30 mouse cellular contexts compared by ENCODE assay signal in genomic region chr13:56388042-56388441, GRCm38 (mm10). TPM values are rescaled to one million over a fixed set of nuclear protein-coding genes. Genes with fewer than 3 reads are reported as not detected.
A peak's percentile ranks its signal among the peaks of the same experiment; 100 is the strongest.
DNase-seq lines count a peak whose midpoint lies in the region; ATAC-seq and TF ChIP-seq lines count a peak whose summit lies in the region.
"Had no signal": no experiment of that assay in that cellular context is flagged by ENCODE, and none has a peak within 500 bp of the region (broad histone marks: within the 10 kb centered on the region; RNA-seq: fewer than 3 reads in every experiment).

No protein-coding gene starts in this region.

- H3K9me3 ChIP-seq in forebrain, embryonic 15.5 days: no peaks in the 10 kb centered on the region
- H3K9me3 ChIP-seq in forebrain, embryonic 10.5 days: no peaks in the 10 kb centered on the region
- H3K9me3 ChIP-seq in stomach, embryonic 16.5 days (replicated peaks; ENCODE audit: control insufficient read depth, low read length): 0 out of 2 replicates have a peak, but pooled peaks cover 4% of the 10 kb centered on the region
- H3K9me3 ChIP-seq in stomach, postnatal 0 days (ENCODE audit: control insufficient read depth, low read length): no peaks in the 10 kb centered on the region
- H3K9me3 ChIP-seq in forebrain, postnatal 0 days (ENCODE audit: low read length): no peaks in the 10 kb centered on the region
- H3K9me3 ChIP-seq: heart, embryonic 12.5 days; heart, embryonic 15.5 days; hindbrain, embryonic 10.5 days; intestine, embryonic 15.5 days had no signal

- TF ChIP-seq CTCF in stomach, postnatal 0 days (IDR thresholded peaks at IDR 0.05; ENCODE audit: low read depth): no peak
- TF ChIP-seq CTCF in forebrain, postnatal 0 days (IDR thresholded peaks at IDR 0.05; ENCODE audit: low read depth): no peak

- ATAC-seq in forebrain, embryonic 15.5 days (replicated peaks): 0 out of 2 replicates have a peak, but pooled peaks have one; percentile 58
- ATAC-seq in stomach, embryonic 16.5 days (ENCODE audit: insufficient read depth, low FRiP score): no peak
- ATAC-seq in stomach, postnatal 0 days (ENCODE audit: low FRiP score, low TSS enrichment): no peak
- ATAC-seq in forebrain, postnatal 0 days: peak; percentile 65; the same call in 1 of the 2 replicates
- ATAC-seq: CD4-positive, CD25-positive, alpha-beta regulatory T cell, adult 4 months; hindbrain, embryonic 16.5 days had no signal

- no peak overlapping the region for H3K27ac ChIP-seq in forebrain, embryonic 15.5 days (replicated peaks)
- H3K27ac ChIP-seq in forebrain, embryonic 10.5 days: no peak overlapping the region
- H3K27ac ChIP-seq in stomach, embryonic 16.5 days (ENCODE audit: low read length): 0 out of 2 replicates have a peak overlapping the region, but pooled peaks have one; percentile 37
- no peak overlapping the region for H3K27ac ChIP-seq in stomach, postnatal 0 days (replicated peaks)
- H3K27ac ChIP-seq in forebrain, postnatal 0 days (ENCODE audit: low read depth, low read length): no peak overlapping the region
- H3K27ac ChIP-seq: heart, embryonic 15.5 days; hindbrain, embryonic 10.5 days; hindbrain, embryonic 13.5 days; intestine, embryonic 15.5 days had no signal

- no peak overlapping the region for H3K4me2 ChIP-seq in forebrain, embryonic 15.5 days (replicated peaks)
- H3K4me2 ChIP-seq in stomach, embryonic 16.5 days (ENCODE audit: low read depth, low read length): no peak overlapping the region
- H3K4me2 ChIP-seq in stomach, postnatal 0 days (replicated peaks; ENCODE audit: low read depth): no peak overlapping the region
- no peak overlapping the region for H3K4me2 ChIP-seq in forebrain, postnatal 0 days (ENCODE audit: low read depth)
- H3K4me2 ChIP-seq: heart, embryonic 12.5 days; heart, embryonic 15.5 days; hindbrain, embryonic 13.5 days; intestine, embryonic 15.5 days had no signal

- no peak for TF ChIP-seq EP300 in stomach, postnatal 0 days (optimal IDR thresholded peaks at IDR 0.05)

- no peaks in the 10 kb centered on the region for H3K27me3 ChIP-seq in forebrain, embryonic 15.5 days
- H3K27me3 ChIP-seq in forebrain, embryonic 10.5 days (ENCODE audit: poor library complexity, severe bottlenecking): no peaks in the 10 kb centered on the region
- H3K27me3 ChIP-seq in stomach, embryonic 16.5 days (ENCODE audit: control insufficient read depth, insufficient read depth, low read length): no peaks in the 10 kb centered on the region
- no peaks in the 10 kb centered on the region for H3K27me3 ChIP-seq in stomach, postnatal 0 days (ENCODE audit: control insufficient read depth, insufficient read depth, low read length)
- H3K27me3 ChIP-seq in forebrain, postnatal 0 days (ENCODE audit: insufficient read depth, low read length): no peaks in the 10 kb centered on the region
- H3K27me3 ChIP-seq: heart, embryonic 12.5 days; heart, embryonic 15.5 days; hindbrain, embryonic 13.5 days; intestine, embryonic 15.5 days had no signal

- no peak for DNase-seq in forebrain, embryonic 10.5 days (ENCODE audit: extremely low spot score, low spot score)
- no peak for DNase-seq in stomach, postnatal 0 days (ENCODE audit: low spot score)
- no peak for DNase-seq in forebrain, postnatal 0 days
- no peak for DNase-seq in frontal cortex, adult 2 months (ENCODE audit: extremely low spot score in 1 of 2, low spot score in 1 of 2)
- DNase-seq: adrenal gland, adult 2 months; adrenal gland, postnatal 14 days; cerebellum, adult 11-12 months; cerebellum, adult 8-10 months; cerebellum, postnatal 10 days; gastrocnemius, postnatal 14 days; heart, postnatal 36 days; kidney, adult 11 months had no signal

- H3K9ac ChIP-seq in forebrain, embryonic 15.5 days (replicated peaks): no peak overlapping the region
- H3K9ac ChIP-seq in stomach, embryonic 16.5 days (ENCODE audit: low read length): no peak overlapping the region
- H3K9ac ChIP-seq in stomach, postnatal 0 days (ENCODE audit: low read length): no peak overlapping the region
- no peak overlapping the region for H3K9ac ChIP-seq in forebrain, postnatal 0 days
- H3K9ac ChIP-seq: heart, embryonic 12.5 days; heart, embryonic 15.5 days; hindbrain, embryonic 13.5 days; intestine, embryonic 15.5 days had no signal

- no peaks in the 10 kb centered on the region for H3K36me3 ChIP-seq in forebrain, embryonic 15.5 days
- H3K36me3 ChIP-seq in forebrain, embryonic 10.5 days (replicated peaks): no peaks in the 10 kb centered on the region
- no peaks in the 10 kb centered on the region for H3K36me3 ChIP-seq in stomach, embryonic 16.5 days (ENCODE audit: control insufficient read depth, insufficient read depth, low read length)
- H3K36me3 ChIP-seq in stomach, postnatal 0 days (ENCODE audit: control insufficient read depth, insufficient read depth, low read length): no peaks in the 10 kb centered on the region
- no peaks in the 10 kb centered on the region for H3K36me3 ChIP-seq in forebrain, postnatal 0 days (ENCODE audit: insufficient read depth)
- H3K36me3 ChIP-seq: heart, embryonic 12.5 days; heart, embryonic 15.5 days; hindbrain, embryonic 10.5 days; hindbrain, embryonic 13.5 days; intestine, embryonic 15.5 days had no signal

- no peaks in the 10 kb centered on the region for H3K4me1 ChIP-seq in forebrain, embryonic 15.5 days
- no peaks in the 10 kb centered on the region for H3K4me1 ChIP-seq in forebrain, embryonic 10.5 days
- peaks cover 9% of the 10 kb centered on the region; the same call in 1 of the 2 replicates for H3K4me1 ChIP-seq in stomach, embryonic 16.5 days (ENCODE audit: control insufficient read depth, insufficient read depth, low read length)
- H3K4me1 ChIP-seq in stomach, postnatal 0 days (replicated peaks; ENCODE audit: control insufficient read depth, insufficient read depth): no peaks in the 10 kb centered on the region
- no peaks in the 10 kb centered on the region for H3K4me1 ChIP-seq in forebrain, postnatal 0 days (ENCODE audit: insufficient read depth)
- H3K4me1 ChIP-seq: heart, embryonic 12.5 days; heart, embryonic 15.5 days; hindbrain, embryonic 10.5 days had no signal

- no peak overlapping the region for H3K4me3 ChIP-seq in forebrain, embryonic 15.5 days
- no peak overlapping the region for H3K4me3 ChIP-seq in forebrain, embryonic 10.5 days
- H3K4me3 ChIP-seq in stomach, embryonic 16.5 days (replicated peaks; ENCODE audit: low read length): no peak overlapping the region
- H3K4me3 ChIP-seq in stomach, postnatal 0 days (ENCODE audit: low read depth, low read length): no peak overlapping the region
- H3K4me3 ChIP-seq in forebrain, postnatal 0 days (ENCODE audit: low read depth, low read length): no peak overlapping the region
- H3K4me3 ChIP-seq: heart, embryonic 12.5 days; heart, embryonic 15.5 days; hindbrain, embryonic 10.5 days; hindbrain, embryonic 13.5 days; intestine, embryonic 15.5 days had no signal

- 50% methylated on average over 1 of the region's 1 CpGs for WGBS in forebrain, embryonic 15.5 days
- 87% methylated on average over 1 of the region's 1 CpGs for WGBS in forebrain, embryonic 10.5 days
- 69% methylated on average over 1 of the region's 1 CpGs for WGBS in stomach, embryonic 16.5 days
- 68% methylated on average over 1 of the region's 1 CpGs for WGBS in stomach, postnatal 0 days
- 43% methylated on average over 1 of the region's 1 CpGs for WGBS in forebrain, postnatal 0 days

RNA-seq across cellular contexts. Expression of gene Gm3045, which starts 38.4 kb away (rescaled TPM):
- not detected in 2 replicates for polyA plus RNA-seq in forebrain, embryonic 15.5 days (2015; fragmentation: Nextera tagmentation; extraction: Ambion mirVana)
- not detected in 2 replicates for polyA plus RNA-seq in forebrain, embryonic 10.5 days (2016; fragmentation: Nextera tagmentation; extraction: Ambion mirVana)
- not detected in 2 replicates for polyA plus RNA-seq in stomach, embryonic 16.5 days (2015; fragmentation: Nextera tagmentation; extraction: Ambion mirVana)
- polyA plus RNA-seq in stomach, postnatal 0 days (2015; fragmentation: Nextera tagmentation; extraction: Ambion mirVana): not detected in 2 replicates
- not detected in 2 replicates for total RNA-seq in forebrain, postnatal 0 days (2014; rRNA removed)
- polyA plus RNA-seq in forebrain, postnatal 0 days (2015; fragmentation: Nextera tagmentation; extraction: Ambion mirVana): not detected in 2 replicates
- polyA plus RNA-seq in frontal cortex, adult 2 months (2012; rRNA removed): not detected in 2 replicates
- total RNA-seq: adrenal gland, adult 2 months; adrenal gland, postnatal 14 days; adrenal gland, postnatal 4 days; gastrocnemius, adult 18-20 months; gastrocnemius, postnatal 14 days; heart, adult 18-20 months; heart, postnatal 10 days; heart, postnatal 36 days; MEL had no signal
- polyA plus RNA-seq: adrenal gland, adult 2 months; C2C12; CD4-positive, CD25-positive, alpha-beta regulatory T cell, adult 4 months; embryonic facial prominence, embryonic 11.5 days; embryonic facial prominence, embryonic 14.5 days; gonadal fat pad, adult 2 months; heart, embryonic 12.5 days; heart, embryonic 15.5 days; hindbrain, embryonic 10.5 days; hindbrain, embryonic 13.5 days; hindbrain, embryonic 16.5 days; intestine, embryonic 15.5 days had no signal

RNA-seq across cellular contexts. Expression of gene Slc25a48, which starts 50.1 kb away (rescaled TPM):
- polyA plus RNA-seq in forebrain, embryonic 15.5 days (2015; fragmentation: Nextera tagmentation; extraction: Ambion mirVana): not detected in 2 replicates
- polyA plus RNA-seq in forebrain, embryonic 10.5 days (2016; fragmentation: Nextera tagmentation; extraction: Ambion mirVana): not detected in 2 replicates
- 0.11 and 0.14 TPM in 2 replicates for polyA plus RNA-seq in stomach, embryonic 16.5 days (2015; fragmentation: Nextera tagmentation; extraction: Ambion mirVana)
- polyA plus RNA-seq in stomach, postnatal 0 days (2015; fragmentation: Nextera tagmentation; extraction: Ambion mirVana): 0.08 and 0.13 TPM in 2 replicates
- total RNA-seq in forebrain, postnatal 0 days (2014; rRNA removed): not detected in 2 replicates
- polyA plus RNA-seq in forebrain, postnatal 0 days (2015; fragmentation: Nextera tagmentation; extraction: Ambion mirVana): 0.06 TPM in 1 of 2 replicates, not detected in the other
- 0.04 TPM in 2 replicates for polyA plus RNA-seq in frontal cortex, adult 2 months (2012; rRNA removed)
- total RNA-seq: gastrocnemius, adult 18-20 months; MEL had no signal
- polyA plus RNA-seq: CD4-positive, CD25-positive, alpha-beta regulatory T cell, adult 4 months; heart, embryonic 12.5 days; hindbrain, embryonic 13.5 days had no signal

Comparison
In these comparisons a context has a peak if more than half of its experiments do, and no peak if none do; other contexts are left out.
1. ATAC-seq: peak in forebrain, embryonic 15.5 days (single experiment) and forebrain, postnatal 0 days (single experiment); none in stomach, embryonic 16.5 days (single experiment) and stomach, postnatal 0 days (single experiment).